Mouse (Mus musculus) embryo, embryonic 10.5 days (tissue): ENCODE measurements around the gene Mmp15.
A peak's percentile ranks its signal among the peaks of the same experiment; 100 is the strongest.

ENCODE experiments used
- DNase-seq: peaks from one replicate; pipeline ENCODE4 v3.0.0-alpha.2; 2015; ENCODE audit warnings: low spot score

The Mmp15 gene

DNA sequence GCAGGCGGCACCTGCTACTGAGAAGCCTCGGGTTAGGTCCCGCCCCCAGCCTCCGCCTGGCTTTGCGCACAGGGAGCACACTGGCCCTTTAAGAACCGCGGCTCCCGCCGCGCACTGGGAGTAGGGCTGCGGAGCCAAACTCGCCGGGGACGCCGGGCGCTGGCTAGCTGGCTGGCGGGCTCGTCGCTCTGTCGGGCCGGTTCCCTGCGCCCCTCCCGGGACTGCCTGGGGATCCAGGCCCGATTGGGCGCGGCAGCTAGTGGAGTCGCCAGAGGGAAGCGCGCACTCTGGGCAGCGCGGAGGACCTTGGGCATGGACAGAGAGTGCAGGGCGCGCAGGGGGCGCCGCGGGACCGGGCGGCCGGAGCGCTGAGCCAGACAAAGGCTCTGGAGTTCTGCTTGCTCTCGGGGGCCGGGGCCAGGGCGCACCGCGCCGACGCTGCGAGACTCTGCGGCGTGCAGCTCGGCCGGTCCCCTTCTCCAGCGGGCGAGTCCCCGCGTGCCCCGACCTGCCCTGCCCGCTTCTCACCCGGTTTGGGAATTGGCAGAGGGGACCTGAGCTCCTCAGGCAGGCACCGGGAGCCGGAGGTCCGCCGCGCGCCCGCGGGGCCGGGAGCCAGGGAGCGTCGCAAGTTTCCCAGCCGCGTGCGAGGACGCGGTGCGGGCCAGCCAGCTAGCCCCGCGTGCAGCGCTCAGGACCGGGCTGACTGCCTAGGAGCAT is at the start of gene Mmp15:
TSS of gene Mmp15 (plus strand) at position 118 of the 720 bp plus-strand sequence.
- DNase-seq, result peak; percentile 84

DNA sequence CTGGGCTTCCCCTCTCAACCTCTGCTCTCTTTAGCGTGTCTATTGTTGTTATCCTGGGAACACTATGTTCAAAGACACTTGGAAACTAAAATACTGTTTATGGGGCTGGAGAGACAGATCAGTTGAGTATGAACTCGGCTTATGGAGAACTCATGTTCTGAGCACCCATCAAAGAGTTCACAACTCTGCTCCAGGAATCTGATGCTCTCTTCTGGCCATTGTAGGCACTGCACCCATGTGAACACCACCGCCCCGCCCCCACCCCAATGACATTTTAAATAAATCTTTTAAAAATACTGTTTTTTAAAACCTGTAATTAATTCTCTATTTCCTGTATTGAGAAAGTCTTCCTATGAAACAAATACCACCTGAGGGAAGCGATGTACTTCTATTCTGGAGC is 49.7 kb upstream of the Mmp15 start:
- peak; percentile 60 for DNase-seq

- DNase-seq, result no peak
These were observed 46.5 kb upstream of the Mmp15 start for GRCm38 (mm10) chr8:95305526-95305925.

GRCm38 (mm10) chr8:95306431-95306830 is 45.6 kb upstream of the Mmp15 start, which contains the start of gene Cngb1:
Gene Cngb1, minus strand, starts transcription at chr8:95306585.
- no peak for DNase-seq

DNA sequence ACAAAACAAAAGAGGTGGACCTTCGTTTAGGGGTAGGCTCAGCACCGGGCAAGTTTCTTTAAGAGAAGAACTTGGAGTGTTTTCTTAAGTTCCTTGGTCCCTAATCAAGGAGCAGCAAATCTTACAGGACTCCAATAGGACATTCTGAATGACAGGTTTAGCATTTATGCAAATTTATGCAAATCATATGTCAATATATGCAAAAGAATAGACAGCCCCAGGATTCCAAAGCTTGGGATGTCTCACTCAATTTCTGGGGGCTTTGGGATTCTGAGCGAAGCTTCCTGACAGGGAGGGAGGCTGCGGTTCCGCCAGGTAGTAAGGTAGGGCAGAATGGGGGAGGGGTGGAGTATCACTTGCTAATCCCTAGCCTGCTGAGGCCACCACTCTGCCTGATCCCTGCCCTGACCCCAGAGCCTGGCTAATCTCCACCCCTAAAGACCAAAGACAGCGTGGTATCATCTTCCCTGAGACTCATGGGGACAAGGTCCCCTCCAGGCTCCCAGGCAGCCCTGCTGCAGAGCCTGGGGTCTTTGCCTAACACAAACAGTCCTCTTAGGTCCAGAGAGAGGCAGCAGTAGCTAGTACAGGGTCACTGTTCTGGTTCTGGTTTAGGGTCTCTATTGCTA is 41.6 kb upstream of the Mmp15 start, which contains the start of gene Tepp:
TSS of gene Tepp (plus strand) at position 225 of the 629 bp plus-strand sequence.
- no peak for DNase-seq

- DNase-seq, result no peak
These were observed 39.2 kb upstream of the Mmp15 start for GRCm38 (mm10) chr8:95312836-95313235.

DNA sequence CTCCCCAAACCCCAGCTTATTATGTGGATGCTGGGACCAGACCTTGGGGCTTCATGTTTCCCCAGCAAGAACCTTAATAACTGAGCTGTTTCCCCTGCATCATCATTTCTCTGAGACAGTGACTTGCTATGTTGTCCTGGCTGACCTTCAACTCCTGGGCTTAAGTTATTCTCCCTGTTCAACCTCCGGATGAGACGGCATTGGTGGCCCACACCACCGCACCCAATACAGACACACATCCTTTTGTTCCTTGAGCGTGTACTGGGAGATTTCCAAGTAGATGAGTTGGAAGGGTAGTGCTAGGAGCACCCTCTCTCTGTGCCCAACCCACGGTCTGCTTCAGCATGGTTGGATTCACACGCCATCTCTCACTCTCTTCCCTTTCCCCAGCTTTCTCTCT is 38.2 kb upstream of the Mmp15 start:
- DNase-seq, result no peak

DNA sequence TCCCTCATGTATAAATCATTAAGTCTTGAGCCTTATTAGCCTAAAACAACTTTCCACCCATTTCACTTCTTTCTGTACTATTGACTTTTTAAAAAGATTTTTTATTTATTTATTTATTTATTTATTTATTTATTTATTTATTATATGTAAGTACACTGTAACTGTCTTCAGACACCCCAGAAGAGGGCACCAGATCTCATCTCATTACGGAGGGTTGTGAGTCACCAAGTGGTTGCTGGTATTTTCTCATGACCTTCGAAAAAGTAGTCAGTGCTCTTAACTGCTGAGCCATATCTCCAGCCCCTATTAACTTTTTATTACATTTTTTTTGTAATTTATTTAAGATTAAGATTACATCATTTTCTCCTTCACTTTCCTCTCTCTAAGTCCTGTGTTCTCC is 37.4 kb upstream of the Mmp15 start:
- DNase-seq, result no peak

DNA sequence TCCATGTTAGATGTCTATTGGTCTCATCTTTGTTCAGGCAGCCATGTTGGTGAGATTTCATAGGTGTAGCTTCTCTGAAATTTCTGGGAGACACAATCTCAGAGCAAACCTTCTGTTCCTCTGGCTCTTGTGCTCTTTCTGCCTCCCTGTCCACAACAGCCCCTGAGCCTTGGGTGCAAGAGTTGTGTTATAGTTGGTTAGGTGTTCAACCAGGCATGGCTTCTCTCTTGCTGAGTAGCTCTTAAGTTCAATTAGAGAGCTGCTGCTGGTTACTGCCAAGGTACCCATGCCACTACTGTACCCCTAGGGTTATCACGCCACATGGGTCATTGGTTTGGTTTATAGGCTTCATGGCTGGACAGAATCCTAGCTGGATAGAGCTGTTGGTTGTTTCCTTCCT is 36.7 kb upstream of the Mmp15 start:
- no peak for DNase-seq

DNA sequence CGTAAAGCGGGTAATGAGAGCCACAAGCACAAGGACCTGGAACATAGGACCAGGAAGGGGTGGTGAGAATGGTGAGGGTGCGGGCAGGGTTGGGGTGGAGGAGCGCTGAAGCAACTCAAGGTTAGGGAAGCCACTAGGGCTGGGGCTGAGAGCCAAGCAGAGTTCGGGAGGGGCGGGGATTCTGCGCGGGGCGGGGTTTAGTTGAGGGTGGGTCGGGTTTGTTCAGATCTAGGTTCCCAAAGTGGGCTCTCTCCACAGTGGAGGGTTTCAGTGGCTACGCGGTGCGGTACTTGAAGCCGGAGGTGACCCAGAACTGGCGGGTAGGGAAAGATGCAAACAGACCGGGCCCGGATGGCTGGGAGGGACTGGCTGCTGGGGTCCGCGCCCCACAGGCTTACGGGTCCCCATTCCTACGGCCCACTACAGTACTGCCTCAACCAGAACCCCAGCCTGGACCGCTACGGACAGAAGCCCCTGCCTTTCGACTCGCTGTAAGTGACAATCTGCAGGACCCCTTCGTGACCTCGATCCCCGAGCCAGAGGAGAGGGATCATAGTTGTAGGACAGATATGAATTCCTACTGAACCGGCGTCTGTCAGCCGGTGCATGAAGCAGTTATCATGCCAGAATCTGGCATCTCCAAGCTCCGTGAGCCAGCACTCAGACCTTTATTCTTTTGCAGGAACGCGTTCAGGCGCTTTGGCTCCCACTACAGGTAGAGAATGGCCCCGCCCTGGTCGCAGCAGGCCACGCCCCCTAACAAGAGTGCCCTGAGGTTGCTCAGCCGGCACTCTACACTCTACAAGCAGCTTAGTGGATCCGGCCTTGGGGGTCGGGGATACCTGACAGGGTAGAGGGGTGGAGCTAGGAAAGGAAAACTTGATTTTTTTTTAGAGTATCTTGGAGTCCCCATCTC is 31.6 kb upstream of the Mmp15 start:
- DNase-seq, result peak; percentile 65

DNA sequence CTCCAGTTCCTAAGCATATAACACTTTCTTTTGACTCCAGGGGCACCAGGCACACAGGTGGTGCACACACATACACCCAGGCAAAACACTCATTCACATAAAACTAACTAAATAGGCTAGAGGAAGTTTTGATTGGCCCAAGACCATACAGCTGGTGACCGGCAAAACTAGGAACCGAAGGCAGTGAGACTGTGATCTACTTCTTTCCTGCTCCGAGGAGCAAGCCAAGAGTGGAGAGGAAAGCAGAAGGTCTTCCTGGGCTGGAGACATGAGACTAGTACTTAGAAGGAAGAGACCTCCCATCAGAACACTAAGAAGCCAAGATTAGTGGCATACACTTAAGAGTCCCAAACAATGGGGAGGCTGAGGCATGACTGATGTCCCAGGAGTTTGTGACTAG is 28.9 kb upstream of the Mmp15 start:
- no peak for DNase-seq

- no peak for DNase-seq
These were observed 27.4 kb upstream of the Mmp15 start for GRCm38 (mm10) chr8:95324646-95325045.

GRCm38 (mm10) chr8:95326822-95327221 is 25.2 kb upstream of the Mmp15 start:
- DNase-seq, result no peak

DNA sequence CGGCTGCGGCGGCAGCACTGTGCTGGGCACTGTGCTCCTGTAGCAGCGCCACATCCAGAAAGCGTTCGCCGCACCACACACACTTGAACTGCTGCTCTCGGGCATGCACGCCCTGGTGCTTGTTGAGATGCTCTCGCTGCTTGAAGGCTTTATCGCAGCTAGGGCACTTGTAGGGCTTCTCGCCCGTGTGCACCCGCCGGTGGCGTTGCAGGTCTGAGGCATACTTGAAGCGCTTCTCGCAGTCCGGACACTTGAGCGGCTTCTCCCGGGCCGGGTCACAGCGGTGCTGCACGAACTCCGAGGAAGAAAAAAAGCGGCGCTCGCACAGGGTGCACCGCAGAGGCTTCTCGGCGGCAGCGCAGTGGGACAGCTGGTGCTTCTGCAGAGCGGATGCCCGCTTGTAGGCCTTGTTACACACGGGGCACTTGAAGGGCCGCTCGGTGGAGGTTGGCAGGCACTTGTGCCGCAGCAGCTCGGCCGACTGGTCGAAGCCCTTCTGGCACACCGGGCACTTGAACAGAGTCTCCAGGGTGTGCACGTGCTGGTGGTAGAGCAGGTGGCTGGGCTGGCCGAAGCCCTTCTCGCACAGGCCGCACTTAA is 24.1 kb upstream of the Mmp15 start:
- no peak for DNase-seq

- no peak for DNase-seq
These were observed 21.7 kb upstream of the Mmp15 start for GRCm38 (mm10) chr8:95330367-95330766.

DNA sequence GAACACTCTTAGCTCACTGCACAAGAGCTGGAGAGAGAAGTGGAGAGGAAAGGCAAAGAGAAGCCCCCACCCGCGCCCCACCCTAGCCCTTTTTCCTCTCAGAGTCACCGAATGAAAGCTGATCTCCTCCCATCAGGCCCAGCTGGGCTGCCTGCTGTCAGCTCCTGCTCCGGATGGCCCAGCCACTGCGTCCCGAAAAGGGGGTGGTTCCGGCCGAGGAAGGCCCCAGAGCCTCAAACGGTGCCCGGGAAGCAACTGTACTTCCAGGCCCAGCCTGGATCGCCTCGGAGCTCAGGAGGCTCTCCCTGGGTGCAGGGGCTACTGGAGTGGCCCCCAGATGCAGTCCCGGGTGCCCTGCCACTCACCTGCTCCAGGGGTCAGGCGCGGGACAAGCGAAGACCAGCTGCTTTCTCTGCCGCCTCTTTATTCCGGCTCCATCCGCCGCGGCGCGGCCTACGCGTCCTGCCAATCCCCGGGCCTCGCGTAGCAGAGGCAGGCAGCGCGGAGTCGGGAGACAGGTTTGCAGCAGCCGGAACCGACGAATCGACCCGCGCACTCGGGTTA is 20.8 kb upstream of the Mmp15 start:
- DNase-seq, result peak; percentile 78

- peak; percentile 96 for DNase-seq
These were observed 20.2 kb upstream of the Mmp15 start, which contains the start of the genes Zfp319 and Usb1 for GRCm38 (mm10) chr8:95331720-95332436. Gene Zfp319, minus strand, starts transcription at chr8:95331950. Gene Usb1, plus strand, starts transcription at chr8:95332284.

DNA sequence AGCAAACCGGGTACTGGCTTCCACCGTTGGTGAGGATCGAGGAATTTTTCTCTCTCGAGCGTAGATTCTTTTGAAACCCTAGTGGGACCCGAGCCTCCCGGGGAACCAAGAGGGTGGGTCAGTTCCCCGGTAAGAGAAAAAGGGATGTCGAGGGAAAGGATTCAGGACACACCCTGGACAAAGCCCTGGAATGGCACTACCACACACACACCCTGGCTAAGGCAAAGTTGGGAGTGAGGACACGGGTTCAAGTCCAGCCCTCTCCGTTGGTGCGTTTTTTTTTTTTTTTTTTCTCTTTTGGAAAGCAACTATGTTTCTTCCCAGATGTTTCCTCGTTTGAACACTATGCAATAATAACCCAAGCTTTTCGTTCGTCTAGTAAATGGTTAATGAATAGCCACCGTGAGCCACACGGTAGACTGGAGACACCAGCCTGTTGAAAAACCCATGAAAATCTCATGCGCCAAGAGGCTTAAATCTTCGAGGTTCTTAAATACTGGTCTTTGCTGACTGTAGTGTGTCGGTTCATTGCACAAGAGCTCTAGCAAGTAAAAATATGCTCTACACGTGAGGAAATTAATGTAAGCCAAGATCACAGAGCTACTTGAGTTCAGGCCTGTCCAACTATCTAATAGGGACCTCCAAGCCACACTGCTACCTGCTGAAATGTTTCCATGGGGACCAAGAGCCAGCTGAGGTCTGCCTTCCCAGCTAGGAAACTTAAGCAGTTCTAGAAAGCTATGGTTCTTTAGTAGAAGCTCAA is 19.4 kb upstream of the Mmp15 start:
- no peak for DNase-seq

- no peak for DNase-seq
These were observed 16.4 kb upstream of the Mmp15 start for GRCm38 (mm10) chr8:95335706-95336105.

DNA sequence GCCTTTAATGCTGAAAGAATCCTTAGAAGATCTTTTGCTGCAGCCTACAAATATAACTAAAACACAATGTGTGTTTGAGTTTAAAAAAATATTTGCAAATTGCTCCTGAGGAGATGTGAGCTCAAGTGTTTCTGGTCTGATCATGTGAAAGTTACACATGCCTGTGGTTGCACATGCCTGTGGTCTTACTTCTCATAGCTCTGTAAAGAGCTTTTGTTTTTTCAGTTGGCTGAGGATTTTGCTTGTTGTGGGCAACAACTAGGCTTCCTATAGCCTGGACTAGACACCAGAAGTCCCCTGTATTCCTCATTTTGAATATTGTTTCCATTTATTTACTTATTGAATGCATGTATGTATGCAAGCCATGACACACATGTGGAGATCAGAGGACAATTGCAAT is 15.7 kb upstream of the Mmp15 start:
- DNase-seq, result no peak
